Mouse (Mus musculus): Measurements from ENCODE around the gene Tagln2. TPM values are rescaled to one million over a fixed set of nuclear protein-coding genes. Genes with fewer than 3 reads are reported as not detected.

Gene Tagln2
- polyA plus RNA-seq, 1 experiment from 2014 or later, result 323 TPM

DNA sequence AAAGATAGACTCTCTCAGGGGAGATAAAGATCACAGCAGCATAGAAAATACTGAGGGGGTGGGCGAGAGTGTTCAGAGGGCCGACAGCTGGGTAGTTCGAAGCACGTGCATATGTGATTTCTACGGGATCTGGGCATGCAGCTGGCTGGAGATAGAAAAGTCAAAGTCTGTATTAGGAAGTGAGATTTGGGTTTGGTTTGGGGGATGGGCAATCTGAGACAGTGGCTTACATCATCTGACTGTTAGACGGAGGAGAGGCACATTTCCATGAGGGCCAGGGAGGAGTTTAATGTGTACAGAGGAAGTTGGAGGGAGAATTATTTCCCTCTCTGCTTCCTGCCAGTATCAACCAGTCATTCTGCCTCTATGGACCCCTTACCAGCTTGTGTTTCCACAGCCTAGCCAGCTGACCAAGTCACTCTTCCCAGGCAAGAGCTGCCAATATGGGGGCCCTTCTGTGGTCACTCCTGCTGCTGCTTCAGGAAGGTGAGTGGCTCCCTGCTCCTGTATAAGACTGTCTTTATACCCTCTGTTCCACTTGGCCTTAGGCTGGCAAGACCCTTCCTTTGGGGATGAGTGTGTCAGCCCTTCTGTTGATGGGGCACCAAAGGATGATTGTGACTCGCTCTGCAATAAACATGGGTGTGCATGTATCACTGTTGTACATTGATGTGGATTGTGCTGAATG lies 24.6 kb upstream of the Tagln2 start, which contains the start of gene Slamf9:
Slamf9 (plus strand) TSS at position 305 of the 688 bp plus-strand sequence.
- Histone ChIP-seq H3K9me3 (replicated peaks; ENCODE audit: control insufficient read depth, low read length) (no peaks in the 10 kb centered on the region), H3K27me3 (ENCODE audit: control insufficient read depth, insufficient read depth, low read length) (no peaks in the 10 kb centered on the region; the same call in 1 of the 2 replicates), H3K4me1 (ENCODE audit: control insufficient read depth, insufficient read depth, low read length) (no peaks in the 10 kb centered on the region), H3K27ac (ENCODE audit: low read length) (no peak within 1 kb of the TSS), H3K4me2 (ENCODE audit: low read depth, low read length) (no peak within 1 kb of the TSS), H3K9ac (ENCODE audit: low read length) (no peak within 1 kb of the TSS), H3K36me3 (ENCODE audit: control insufficient read depth, insufficient read depth) (no peaks in the 10 kb centered on the region), H3K4me3 (ENCODE audit: low read length) (no peak within 1 kb of the TSS)
- peak; percentile 55; the same call in 1 of the 2 replicates for ATAC-seq (replicated peaks; ENCODE audit: extremely low read depth, insufficient read depth, low FRiP score)
- 45% methylated on average over 7 of the region's 7 CpGs for WGBS

DNA sequence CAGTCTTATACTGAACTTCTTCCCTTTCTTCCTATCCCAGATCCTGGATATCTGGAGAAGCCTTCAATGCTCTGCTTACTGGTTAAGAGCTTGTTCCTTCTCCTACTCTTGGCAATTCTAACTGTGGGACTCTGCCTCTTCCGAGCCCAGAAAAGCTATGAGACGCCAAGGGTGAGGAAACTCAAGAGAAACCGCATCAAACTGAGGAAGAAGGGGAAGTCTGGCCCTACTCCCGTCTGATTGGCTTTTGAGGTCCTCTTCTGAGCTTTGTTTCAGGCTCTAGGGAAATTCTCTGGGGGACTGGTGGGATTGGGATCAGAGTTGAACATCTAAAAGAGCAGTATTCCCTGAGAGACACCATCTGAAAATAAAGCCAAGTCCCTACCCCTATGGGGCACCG lies 21.8 kb upstream of the Tagln2 start:
- Histone ChIP-seq H3K27ac (ENCODE audit: low read length) (no peak overlapping the region), H3K36me3 (ENCODE audit: control insufficient read depth, insufficient read depth) (no peaks in the 10 kb centered on the region), H3K4me2 (ENCODE audit: low read depth, low read length) (no peak overlapping the region), H3K4me1 (ENCODE audit: control insufficient read depth, insufficient read depth, low read length) (peaks cover 12% of the 10 kb centered on the region), H3K9me3 (replicated peaks; ENCODE audit: control insufficient read depth, low read length) (no peaks in the 10 kb centered on the region), H3K9ac (ENCODE audit: low read length) (no peak overlapping the region), H3K4me3 (ENCODE audit: low read length) (no peak overlapping the region), H3K27me3 (ENCODE audit: control insufficient read depth, insufficient read depth, low read length) (no peaks in the 10 kb centered on the region; the same call in 1 of the 2 replicates)
- WGBS, result 61% methylated on average over 5 of the region's 5 CpGs
- ATAC-seq (replicated peaks; ENCODE audit: extremely low read depth, insufficient read depth, low FRiP score), result no peak

GRCm38 (mm10) chr1:172480376-172480775 lies 19.5 kb upstream of the Tagln2 start:
- Histone ChIP-seq H3K36me3 (ENCODE audit: control insufficient read depth, insufficient read depth) (no peaks in the 10 kb centered on the region), H3K4me1 (ENCODE audit: control insufficient read depth, insufficient read depth, low read length) (peaks cover 12% of the 10 kb centered on the region), H3K4me2 (ENCODE audit: low read depth, low read length) (no peak overlapping the region), H3K27me3 (ENCODE audit: control insufficient read depth, insufficient read depth, low read length) (no peaks in the 10 kb centered on the region; the same call in 1 of the 2 replicates), H3K27ac (ENCODE audit: low read length) (no peak overlapping the region), H3K9me3 (replicated peaks; ENCODE audit: control insufficient read depth, low read length) (no peaks in the 10 kb centered on the region), H3K9ac (ENCODE audit: low read length) (no peak overlapping the region), H3K4me3 (ENCODE audit: low read length) (no peak overlapping the region)
- ATAC-seq (replicated peaks; ENCODE audit: extremely low read depth, insufficient read depth, low FRiP score), result no peak
- WGBS, result 86% methylated on average over 4 of the region's 4 CpGs

GRCm38 (mm10) chr1:172481111-172481510 lies 18.7 kb upstream of the Tagln2 start:
- no peaks in the 10 kb centered on the region for H3K36me3 ChIP-seq (ENCODE audit: control insufficient read depth, insufficient read depth)
- H3K4me3 ChIP-seq (ENCODE audit: low read length), result peak overlapping the region; percentile 61; the same call in 1 of the 2 replicates
- no peaks in the 10 kb centered on the region; the same call in 1 of the 2 replicates for H3K27me3 ChIP-seq (ENCODE audit: control insufficient read depth, insufficient read depth, low read length)
- 17% methylated on average over 13 of the region's 13 CpGs for WGBS
- H3K9ac ChIP-seq (ENCODE audit: low read length), result no peak overlapping the region
- no peak overlapping the region for H3K27ac ChIP-seq (ENCODE audit: low read length)
- H3K9me3 ChIP-seq (replicated peaks; ENCODE audit: control insufficient read depth, low read length), result no peaks in the 10 kb centered on the region
- peak overlapping the region; percentile 97 for H3K4me2 ChIP-seq (ENCODE audit: low read depth, low read length)
- H3K4me1 ChIP-seq (ENCODE audit: control insufficient read depth, insufficient read depth, low read length), result peaks cover 12% of the 10 kb centered on the region
- ATAC-seq (replicated peaks; ENCODE audit: extremely low read depth, insufficient read depth, low FRiP score), result no peak

DNA sequence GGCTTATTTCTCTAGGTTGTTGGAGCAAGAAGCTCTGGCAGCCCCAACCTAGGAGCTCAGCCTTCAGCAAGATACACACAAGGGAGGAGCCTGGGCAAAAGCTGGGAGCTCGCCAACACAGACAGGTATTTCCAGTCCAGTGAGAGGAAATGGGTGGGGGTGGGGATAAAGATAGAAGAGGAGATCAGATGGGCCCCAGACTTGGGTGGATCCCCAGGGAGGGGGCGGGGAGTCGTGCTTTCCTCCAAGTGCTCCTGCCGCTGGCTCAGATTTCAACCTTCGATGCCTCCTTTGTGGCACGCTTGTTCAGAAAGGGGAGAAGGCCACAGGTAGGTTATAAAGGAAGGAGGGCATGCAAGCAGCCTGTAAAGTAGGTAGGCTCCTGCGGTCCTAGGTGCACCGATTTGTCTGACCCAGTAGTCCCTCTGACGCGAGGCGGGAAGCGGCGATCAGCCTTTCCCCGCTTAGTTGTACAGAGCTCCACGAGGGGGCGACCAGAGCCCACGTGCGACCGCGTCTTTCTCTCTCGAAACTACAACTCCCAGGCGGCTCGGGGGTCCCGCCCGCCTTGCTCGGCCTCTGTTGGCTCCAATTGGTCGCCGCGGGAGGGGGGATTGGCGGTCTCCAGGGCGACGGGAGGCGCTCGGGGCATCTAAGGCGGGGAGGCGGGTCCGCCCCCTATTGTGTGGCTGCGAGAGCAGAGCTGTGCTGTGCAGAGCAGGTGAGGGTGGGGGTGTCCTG lies 18.1 kb upstream of the Tagln2 start, which contains the start of gene Igsf9:
Igsf9 (plus strand) TSS at position 249 of the 741 bp plus-strand sequence.
- H3K9ac ChIP-seq (ENCODE audit: low read length), result peak within 1 kb of the TSS; percentile 68
- no peaks in the 10 kb centered on the region for H3K36me3 ChIP-seq (ENCODE audit: control insufficient read depth, insufficient read depth)
- peak; percentile 91 for ATAC-seq (replicated peaks; ENCODE audit: extremely low read depth, insufficient read depth, low FRiP score)
- H3K9me3 ChIP-seq (replicated peaks; ENCODE audit: control insufficient read depth, low read length), result no peaks in the 10 kb centered on the region
- H3K4me3 ChIP-seq (ENCODE audit: low read length), result peak within 1 kb of the TSS; percentile 61
- H3K27me3 ChIP-seq (ENCODE audit: control insufficient read depth, insufficient read depth, low read length), result no peaks in the 10 kb centered on the region; the same call in 1 of the 2 replicates
- WGBS, result under 1% methylated on average over 38 of the region's 38 CpGs
- H3K4me1 ChIP-seq (ENCODE audit: control insufficient read depth, insufficient read depth, low read length), result peaks cover 12% of the 10 kb centered on the region
- peak within 1 kb of the TSS; percentile 97 for H3K4me2 ChIP-seq (ENCODE audit: low read depth, low read length)
- no peak within 1 kb of the TSS for H3K27ac ChIP-seq (ENCODE audit: low read length)

DNA sequence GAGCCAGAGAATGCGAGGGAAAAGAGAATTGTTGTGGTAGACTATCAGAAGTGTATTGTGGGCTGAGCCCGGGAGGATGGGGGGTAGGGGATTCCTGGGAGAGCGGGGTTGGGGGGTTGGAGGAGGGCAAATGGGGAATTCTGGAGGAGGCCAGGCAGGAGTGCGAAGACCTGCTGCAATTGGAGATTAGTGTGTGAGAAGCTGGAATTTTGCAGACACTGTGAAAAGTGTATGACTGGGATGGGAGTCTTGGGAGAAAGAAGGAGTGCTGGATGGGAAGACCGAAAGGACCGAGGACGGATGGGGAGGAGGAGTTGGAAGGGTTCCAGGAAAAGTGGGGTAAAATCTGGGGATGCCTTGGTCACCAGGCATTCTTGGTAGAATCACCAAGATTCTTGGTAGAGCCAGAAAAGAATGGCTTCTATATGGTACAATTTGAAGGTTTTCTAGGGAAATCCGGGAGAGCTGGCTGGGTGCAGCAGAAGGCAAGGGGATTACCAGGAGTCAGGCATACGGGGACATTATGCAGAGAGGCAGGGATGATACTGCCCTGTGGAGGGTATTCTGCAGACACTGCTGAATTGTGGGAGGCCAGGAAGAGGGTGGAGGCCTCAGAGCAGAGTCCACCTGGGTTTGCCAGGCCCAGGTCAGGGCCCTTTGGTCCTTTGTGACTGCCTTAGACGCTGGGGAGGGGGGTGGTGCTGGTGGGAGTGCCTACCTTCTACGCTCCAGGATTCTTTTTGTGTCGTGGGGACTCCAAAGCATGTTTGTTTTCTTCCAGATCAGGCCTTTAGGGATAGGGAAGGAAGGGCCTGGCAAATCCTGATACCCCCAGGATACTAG lies 17.1 kb upstream of the Tagln2 start:
- H3K27ac ChIP-seq (ENCODE audit: low read length), result no peak overlapping the region

DNA sequence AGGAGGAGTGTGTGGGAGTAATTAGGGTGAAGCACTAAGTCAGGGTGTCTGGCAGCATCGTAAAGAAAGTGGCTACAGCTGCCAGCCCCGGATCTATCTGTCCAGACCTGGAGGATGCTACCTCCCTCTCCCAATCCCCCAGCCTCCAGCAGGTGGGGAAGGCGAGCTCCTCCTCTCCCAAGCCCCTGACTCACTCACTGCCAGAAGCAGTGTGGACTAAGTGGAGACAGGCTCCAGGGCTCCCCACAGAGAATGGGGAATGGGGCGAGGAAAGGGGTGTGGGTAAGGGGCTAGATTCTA lies 16.5 kb upstream of the Tagln2 start:
- no peak overlapping the region for H3K27ac ChIP-seq (ENCODE audit: low read length)
- WGBS, result 39% methylated on average over 4 of the region's 4 CpGs
- no peak for ATAC-seq (replicated peaks; ENCODE audit: extremely low read depth, insufficient read depth, low FRiP score)

More for the DNA sequence above, 17.1 kb upstream of the Tagln2 start:
- H3K36me3 ChIP-seq (ENCODE audit: control insufficient read depth, insufficient read depth), result no peaks in the 10 kb centered on the region
- H3K9ac ChIP-seq (ENCODE audit: low read length), result peak overlapping the region; percentile 68
- H3K4me2 ChIP-seq (ENCODE audit: low read depth, low read length), result peak overlapping the region; percentile 97
- H3K4me1 ChIP-seq (ENCODE audit: control insufficient read depth, insufficient read depth, low read length), result peaks cover 12% of the 10 kb centered on the region
- ATAC-seq (replicated peaks; ENCODE audit: extremely low read depth, insufficient read depth, low FRiP score), result no peak
- peak overlapping the region; percentile 61 for H3K4me3 ChIP-seq (ENCODE audit: low read length)
- H3K27me3 ChIP-seq (ENCODE audit: control insufficient read depth, insufficient read depth, low read length), result no peaks in the 10 kb centered on the region; the same call in 1 of the 2 replicates
- no peaks in the 10 kb centered on the region for H3K9me3 ChIP-seq (replicated peaks; ENCODE audit: control insufficient read depth, low read length)
- 14% methylated on average over 12 of the region's 12 CpGs for WGBS

DNA sequence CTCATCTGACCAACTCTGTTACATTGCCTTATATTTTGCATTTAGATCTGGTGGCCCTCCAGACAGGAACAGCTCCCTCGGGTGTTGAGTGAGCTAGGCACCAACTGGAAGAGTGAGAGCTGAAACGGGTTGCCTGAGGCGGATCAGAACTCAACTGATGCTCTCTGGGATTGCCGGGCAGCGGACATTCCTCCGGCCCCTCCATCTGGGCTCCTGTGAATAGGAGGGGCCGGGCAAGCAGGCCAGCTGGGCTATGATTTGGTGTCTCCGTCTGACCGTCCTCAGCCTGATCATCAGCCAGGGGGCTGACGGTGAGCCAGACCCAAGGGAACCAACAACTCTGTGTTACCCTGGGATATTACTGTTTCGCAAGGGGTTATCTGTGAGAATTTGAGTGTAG lies 15.6 kb upstream of the Tagln2 start:
- no peak overlapping the region for H3K4me3 ChIP-seq (ENCODE audit: low read length)
- no peaks in the 10 kb centered on the region for H3K9me3 ChIP-seq (replicated peaks; ENCODE audit: control insufficient read depth, low read length)
- H3K27ac ChIP-seq (ENCODE audit: low read length), result no peak overlapping the region
- no peak overlapping the region for H3K9ac ChIP-seq (ENCODE audit: low read length)
- no peaks in the 10 kb centered on the region for H3K36me3 ChIP-seq (ENCODE audit: control insufficient read depth, insufficient read depth)
- H3K4me1 ChIP-seq (ENCODE audit: control insufficient read depth, insufficient read depth, low read length), result peaks cover 12% of the 10 kb centered on the region
- WGBS, result 70% methylated on average over 11 of the region's 11 CpGs
- ATAC-seq (replicated peaks; ENCODE audit: extremely low read depth, insufficient read depth, low FRiP score), result no peak
- no peaks in the 10 kb centered on the region; the same call in 1 of the 2 replicates for H3K27me3 ChIP-seq (ENCODE audit: control insufficient read depth, insufficient read depth, low read length)
- H3K4me2 ChIP-seq (ENCODE audit: low read depth, low read length), result no peak overlapping the region

More for the DNA sequence above, 16.5 kb upstream of the Tagln2 start:
- no peaks in the 10 kb centered on the region for H3K9me3 ChIP-seq (replicated peaks; ENCODE audit: control insufficient read depth, low read length)
- H3K27me3 ChIP-seq (ENCODE audit: control insufficient read depth, insufficient read depth, low read length), result no peaks in the 10 kb centered on the region; the same call in 1 of the 2 replicates
- no peak overlapping the region for H3K9ac ChIP-seq (ENCODE audit: low read length)
- H3K4me3 ChIP-seq (ENCODE audit: low read length), result no peak overlapping the region
- no peak overlapping the region for H3K4me2 ChIP-seq (ENCODE audit: low read depth, low read length)
- H3K4me1 ChIP-seq (ENCODE audit: control insufficient read depth, insufficient read depth, low read length), result peaks cover 12% of the 10 kb centered on the region
- H3K36me3 ChIP-seq (ENCODE audit: control insufficient read depth, insufficient read depth), result no peaks in the 10 kb centered on the region

All from heart, embryonic 16.5 days (tissue).